Mouse (Mus musculus): Measurements from ENCODE around the gene Rufy1.
A peak's percentile ranks its signal among the peaks of the same experiment; 100 is the strongest.

Rufy1 gene

GRCm38 (mm10) chr11:50426056-50426455, 4.9 kb downstream of the Rufy1 start:
- DNase-seq (ENCODE audit: low read depth, low spot score), result no peak

GRCm38 (mm10) chr11:50421934-50422780, 8.8 kb downstream of the Rufy1 start:
- DNase-seq (ENCODE audit: low read depth, low spot score), result peak; percentile 97

- DNase-seq (ENCODE audit: low read depth, low spot score), result no peak
These were observed 9.5 kb downstream of the Rufy1 start for GRCm38 (mm10) chr11:50421461-50421860.

GRCm38 (mm10) chr11:50417856-50418255, 13.1 kb downstream of the Rufy1 start:
- DNase-seq (ENCODE audit: low read depth, low spot score), result no peak

GRCm38 (mm10) chr11:50415563-50416241, 15.2 kb downstream of the Rufy1 start:
- no peak for DNase-seq (ENCODE audit: low read depth, low spot score)

GRCm38 (mm10) chr11:50407235-50407634, 23.7 kb downstream of the Rufy1 start:
- DNase-seq (ENCODE audit: low read depth, low spot score), result no peak

- DNase-seq (ENCODE audit: low read depth, low spot score), result no peak
These were observed 27.4 kb downstream of the Rufy1 start for GRCm38 (mm10) chr11:50403367-50404014.

GRCm38 (mm10) chr11:50402481-50402880, 28.4 kb downstream of the Rufy1 start:
- no peak for DNase-seq (ENCODE audit: low read depth, low spot score)

GRCm38 (mm10) chr11:50398803-50399202, 32.1 kb downstream of the Rufy1 start:
- no peak for DNase-seq (ENCODE audit: low read depth, low spot score)

GRCm38 (mm10) chr11:50397316-50397715, 33.6 kb downstream of the Rufy1 start:
- DNase-seq (ENCODE audit: low read depth, low spot score), result no peak

- no peak for DNase-seq (ENCODE audit: low read depth, low spot score)
These were observed 34.1 kb downstream of the Rufy1 start for GRCm38 (mm10) chr11:50396766-50397307.

GRCm38 (mm10) chr11:50394731-50395130, 36.2 kb downstream of the Rufy1 start:
- no peak for DNase-seq (ENCODE audit: low read depth, low spot score)

GRCm38 (mm10) chr11:50393306-50393705, 37.6 kb downstream of the Rufy1 start:
- DNase-seq (ENCODE audit: low read depth, low spot score), result no peak

GRCm38 (mm10) chr11:50391272-50391960, 39.5 kb downstream of the Rufy1 start:
- DNase-seq (ENCODE audit: low read depth, low spot score), result peak; percentile 86

- peak; percentile 66 for DNase-seq (ENCODE audit: low read depth, low spot score)
These were observed 41.3 kb downstream of the Rufy1 start for GRCm38 (mm10) chr11:50389616-50390015.

GRCm38 (mm10) chr11:50389011-50389410, 41.9 kb downstream of the Rufy1 start:
- DNase-seq (ENCODE audit: low read depth, low spot score), result no peak

- DNase-seq (ENCODE audit: low read depth, low spot score), result no peak
These were observed 42.6 kb downstream of the Rufy1 start for GRCm38 (mm10) chr11:50388217-50388929.

GRCm38 (mm10) chr11:50387697-50388096, 43.2 kb downstream of the Rufy1 start:
- no peak for DNase-seq (ENCODE audit: low read depth, low spot score)

GRCm38 (mm10) chr11:50387167-50387679, 43.7 kb downstream of the Rufy1 start:
- no peak for DNase-seq (ENCODE audit: low read depth, low spot score)

GRCm38 (mm10) chr11:50381311-50381710, 49.6 kb downstream of the Rufy1 start:
- DNase-seq (ENCODE audit: low read depth, low spot score), result no peak
